Mouse (Mus musculus) embryonic fibroblast, embryonic 13.5 days (primary cell): Measurements from ENCODE around the gene Auts2.

Experiments
- CTCF ChIP-seq: IDR thresholded peaks from 2 replicates; pipeline ENCODE4 v1.5.1; 2011; ENCODE audit warnings: mild to moderate bottlenecking, control low read depth, low read length, moderate library complexity, borderline replicate concordance; ENCODE audit not compliant: insufficient read depth
- POLR2A ChIP-seq: IDR thresholded peaks from 2 replicates; pipeline ENCODE4 v1.6.1; 2011; ENCODE audit warnings: low read depth, mild to moderate bottlenecking, control low read depth, low read length, moderate library complexity

DNA sequence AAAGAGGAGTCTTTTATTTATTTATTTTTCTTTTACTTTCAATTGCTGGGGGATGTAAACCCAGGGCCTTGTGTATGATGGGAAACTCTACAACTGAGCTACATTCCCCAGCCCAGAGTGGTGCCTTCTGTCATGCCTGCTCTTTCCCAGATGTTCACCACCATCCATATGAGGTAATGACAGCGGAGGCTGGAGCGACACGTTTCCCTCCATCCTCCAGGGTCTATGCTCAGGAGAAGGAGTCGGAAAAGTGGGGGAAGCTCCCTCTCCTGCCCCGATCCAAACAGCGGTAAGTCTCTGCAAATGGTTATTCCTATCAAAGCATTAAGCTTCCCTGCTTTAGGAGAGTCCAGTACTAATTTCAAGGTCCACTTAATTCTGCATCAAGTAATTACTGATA lies 768.4 kb downstream of the Auts2 start:
- TF ChIP-seq POLR2A: no peak
- no peak for TF ChIP-seq CTCF
